Mouse (Mus musculus) cortical plate, adult 2 months (tissue): ENCODE results near the gene Pam. TPM values are rescaled to one million over a fixed set of nuclear protein-coding genes. Genes with fewer than 3 reads are reported as not detected.

ENCODE experiments used
- H3K27ac ChIP-seq: fragments of 200-500 bp; 2 replicates; pipeline ENCODE4 v1.5.1; 2012; ENCODE audit warnings: low read length, control low read depth, inconsistent platforms; ENCODE audit not compliant: insufficient read depth
- H3K4me1 ChIP-seq: fragments of 200-500 bp; 2 replicates; pipeline ENCODE4 v1.6.1; 2011; ENCODE audit warnings: low read length; ENCODE audit not compliant: control insufficient read depth, insufficient read depth
- H3K4me3 ChIP-seq: fragments of 200-500 bp; 2 replicates; pipeline ENCODE4 v1.5.1; 2011; ENCODE audit warnings: mild to moderate bottlenecking, low read length, control low read depth; ENCODE audit not compliant: insufficient read depth
- CTCF ChIP-seq: fragments of 200-500 bp; IDR thresholded peaks from 2 replicates; pipeline ENCODE4 v1.5.1; 2011; ENCODE audit warnings: mild to moderate bottlenecking, control low read depth, low read length; ENCODE audit not compliant: insufficient read depth; ENCODE audit errors: extremely low read depth
- POLR2A ChIP-seq: fragments of 200-500 bp; IDR thresholded peaks from 2 replicates; pipeline ENCODE4 v1.6.1; 2011; ENCODE audit warnings: mild to moderate bottlenecking, low read length, control low read depth; ENCODE audit not compliant: insufficient read depth; ENCODE audit errors: extremely low read depth
- polyA plus RNA-seq: library from polyadenylated mRNA; depleted of rRNA; stranded (reverse); fragments of >200 nt; gene quantifications from 2 replicates; pipeline ENCODE4 v1.2.3, GENCODE M21; 2012

Pam gene
- polyA plus RNA-seq, 1 experiment, result 99.2 TPM

DNA sequence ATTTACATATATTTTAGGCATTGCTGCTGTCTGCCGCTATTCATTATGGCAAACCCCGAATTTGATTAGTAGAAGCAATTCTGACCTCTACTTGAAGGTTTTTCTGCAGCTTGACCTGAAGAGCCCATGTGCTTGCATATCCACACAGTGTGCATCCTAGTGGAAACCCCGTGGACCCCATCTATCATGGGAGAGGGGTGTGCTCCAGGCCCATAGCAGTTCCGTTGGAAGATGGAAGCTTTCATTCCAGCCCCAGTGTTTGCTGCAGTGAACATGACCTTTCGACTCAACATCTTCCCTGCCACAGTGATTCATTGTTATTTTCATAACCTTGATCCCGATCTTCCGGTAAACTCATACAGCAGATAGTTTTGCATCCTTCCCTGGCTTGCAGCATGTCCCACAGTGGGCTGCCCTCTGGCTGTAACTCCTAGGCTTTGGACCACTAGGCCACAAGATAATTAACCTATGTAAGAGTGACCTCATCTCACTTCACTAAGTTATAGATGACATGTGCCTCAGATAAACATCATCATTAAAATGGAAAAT, 191.5 kb downstream of the Pam start:
- TF ChIP-seq CTCF (no peak), POLR2A (no peak)
- no peak overlapping the region for H3K4me3 ChIP-seq
- no peaks in the 10 kb centered on the region; the same call in 1 of the 2 replicates for H3K4me1 ChIP-seq
- H3K27ac ChIP-seq, result no peak overlapping the region

DNA sequence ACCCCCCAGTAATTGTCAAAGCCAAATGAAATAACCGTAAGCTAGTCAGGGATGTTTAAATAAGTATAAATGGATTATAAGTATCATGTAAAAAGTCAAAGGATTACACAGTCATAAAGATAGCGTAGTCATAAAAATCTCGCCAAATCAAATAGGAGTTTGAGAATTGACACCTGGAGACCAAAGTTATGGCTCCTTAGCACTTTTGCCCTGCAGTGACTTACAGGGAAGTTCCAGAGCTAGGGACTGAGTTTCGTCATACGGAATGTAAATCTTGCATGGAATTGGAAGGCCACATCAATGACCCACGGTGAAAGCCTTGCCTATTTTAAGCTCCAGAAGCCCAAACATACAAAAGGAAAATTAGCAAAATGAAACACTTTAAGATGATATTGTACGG, 192.6 kb downstream of the Pam start:
- Histone ChIP-seq H3K27ac (no peak overlapping the region), H3K4me3 (no peak overlapping the region), H3K4me1 (no peaks in the 10 kb centered on the region; the same call in 1 of the 2 replicates)
- TF ChIP-seq POLR2A (no peak), CTCF (no peak)

- Histone ChIP-seq H3K4me3 (no peak overlapping the region), H3K27ac (no peak overlapping the region), H3K4me1 (no peaks in the 10 kb centered on the region; the same call in 1 of the 2 replicates)
- no peak for TF ChIP-seq CTCF
Measured at GRCm38 (mm10) chr1:97900559-97901153, 194.8 kb downstream of the Pam start.

- Histone ChIP-seq H3K27ac (0 out of 2 replicates have a peak overlapping the region, but pooled peaks have one; percentile 40), H3K4me1 (no peaks in the 10 kb centered on the region; the same call in none of the 2 replicates), H3K4me3 (no peak overlapping the region)
- no peak for TF ChIP-seq CTCF
- no peak for TF ChIP-seq POLR2A
Measured at GRCm38 (mm10) chr1:97887511-97887910, 207.9 kb downstream of the Pam start.

GRCm38 (mm10) chr1:97883498-97883897, 211.9 kb downstream of the Pam start:
- TF ChIP-seq POLR2A (no peak), CTCF (no peak)
- H3K27ac ChIP-seq, result no peak overlapping the region
- H3K4me1 ChIP-seq, result no peaks in the 10 kb centered on the region; the same call in none of the 2 replicates
- H3K4me3 ChIP-seq, result no peak overlapping the region

DNA sequence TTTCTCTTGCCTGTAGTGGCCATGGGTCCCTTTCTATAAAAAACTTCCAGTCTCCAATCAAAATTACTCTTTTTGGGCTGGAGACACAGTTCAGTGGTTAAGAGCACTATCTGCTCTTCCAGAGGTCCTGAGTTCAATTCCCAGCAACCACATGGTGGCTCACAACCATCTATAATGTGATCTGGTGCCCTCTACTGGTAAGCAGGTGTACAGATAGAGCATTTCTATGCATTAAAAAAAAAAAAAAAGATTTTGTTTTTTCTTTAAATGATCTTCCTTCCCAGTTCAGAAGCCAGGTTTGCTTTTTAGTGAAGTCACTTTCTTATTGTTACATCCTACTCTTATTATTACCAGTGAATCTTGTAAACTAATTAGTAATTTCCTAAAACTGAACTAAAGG, 218.4 kb downstream of the Pam start:
- H3K4me1 ChIP-seq, result peaks cover 3% of the 10 kb centered on the region; the same call in 1 of the 2 replicates
- TF ChIP-seq CTCF (no peak), POLR2A (no peak)

DNA sequence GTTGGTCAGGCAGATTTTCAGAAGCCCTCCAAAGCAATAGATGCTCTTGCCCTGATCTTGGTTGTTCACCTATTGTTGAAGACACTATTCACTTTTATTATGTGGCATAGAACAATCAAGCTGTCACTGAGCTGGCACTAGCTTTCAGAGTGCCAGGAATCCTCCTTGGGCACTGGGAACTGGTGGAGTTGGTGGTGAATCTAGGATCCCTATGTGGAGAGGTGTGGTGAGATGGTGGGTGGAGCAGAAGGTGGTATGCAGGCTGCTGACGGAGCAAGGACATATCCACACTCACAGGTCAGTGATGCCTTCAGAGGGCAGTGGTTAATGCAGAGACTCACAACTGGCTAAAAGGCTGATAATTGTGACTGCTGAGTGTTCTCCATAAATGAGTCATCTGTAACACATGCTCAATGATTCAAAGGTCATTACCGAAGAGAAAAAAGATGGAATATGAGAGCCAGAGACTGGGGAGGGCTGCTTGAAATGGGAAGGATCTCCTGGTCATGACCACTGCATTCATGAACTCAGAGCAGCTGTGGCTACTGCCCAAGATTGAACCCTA, 221.9 kb downstream of the Pam start:
- no peak overlapping the region for H3K4me3 ChIP-seq
- no peak for TF ChIP-seq POLR2A
- no peak for TF ChIP-seq CTCF
- no peak overlapping the region for H3K27ac ChIP-seq
- H3K4me1 ChIP-seq, result peaks cover 3% of the 10 kb centered on the region; the same call in 1 of the 2 replicates

More for the DNA sequence above, 218.4 kb downstream of the Pam start:
- Histone ChIP-seq H3K4me3 (no peak overlapping the region), H3K27ac (no peak overlapping the region)

- Histone ChIP-seq H3K27ac (no peak overlapping the region), H3K4me1 (peaks cover 3% of the 10 kb centered on the region; the same call in 1 of the 2 replicates), H3K4me3 (no peak overlapping the region)
- TF ChIP-seq POLR2A (no peak), CTCF (no peak)
Measured at GRCm38 (mm10) chr1:97872493-97872892, 223.0 kb downstream of the Pam start.

DNA sequence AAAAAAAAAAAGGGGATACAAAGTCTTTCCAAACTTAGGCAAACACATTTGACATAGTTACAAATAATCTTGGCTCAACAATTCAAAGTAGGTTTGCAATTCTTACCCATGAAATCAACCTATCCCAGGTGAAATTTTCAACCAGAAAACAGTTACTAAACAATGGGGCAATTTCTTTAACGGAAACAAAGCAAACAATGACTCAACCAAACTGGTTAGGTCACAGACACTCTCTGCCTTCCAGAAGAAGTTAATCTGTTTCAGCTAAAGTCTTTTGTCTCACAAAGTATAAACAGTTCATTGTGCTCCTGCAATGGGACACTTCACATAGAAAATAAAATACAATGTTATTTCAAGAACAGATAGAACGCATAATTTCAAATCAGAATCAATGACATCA, 223.4 kb downstream of the Pam start:
- Histone ChIP-seq H3K27ac (no peak overlapping the region), H3K4me3 (no peak overlapping the region), H3K4me1 (peaks cover 3% of the 10 kb centered on the region; the same call in 1 of the 2 replicates)
- TF ChIP-seq CTCF (no peak), POLR2A (no peak)

DNA sequence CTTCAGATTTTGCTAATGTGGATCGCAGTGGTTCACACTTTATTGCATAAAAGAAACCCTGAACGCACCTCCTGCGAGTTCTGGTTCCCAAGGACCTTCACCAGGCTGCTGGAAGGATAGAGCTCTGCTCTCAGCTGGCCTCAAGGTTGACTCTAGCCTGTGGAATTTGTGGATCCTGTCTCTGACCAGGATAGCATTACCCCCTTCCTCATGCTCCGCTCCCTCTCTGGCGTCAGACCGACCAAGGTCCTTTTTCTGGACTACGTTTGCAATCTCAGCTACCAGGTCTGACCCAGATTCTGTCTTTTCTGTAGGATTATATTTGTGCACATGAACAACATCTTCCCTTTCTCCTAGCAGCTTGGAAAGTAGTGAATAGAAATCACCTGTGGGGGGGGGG, 231.3 kb downstream of the Pam start:
- Histone ChIP-seq H3K27ac (no peak overlapping the region), H3K4me1 (peaks cover 6% of the 10 kb centered on the region), H3K4me3 (no peak overlapping the region)
- TF ChIP-seq POLR2A (no peak), CTCF (no peak)
